12 mouse cellular contexts compared by ENCODE assay signal in the genomic region with DNA sequence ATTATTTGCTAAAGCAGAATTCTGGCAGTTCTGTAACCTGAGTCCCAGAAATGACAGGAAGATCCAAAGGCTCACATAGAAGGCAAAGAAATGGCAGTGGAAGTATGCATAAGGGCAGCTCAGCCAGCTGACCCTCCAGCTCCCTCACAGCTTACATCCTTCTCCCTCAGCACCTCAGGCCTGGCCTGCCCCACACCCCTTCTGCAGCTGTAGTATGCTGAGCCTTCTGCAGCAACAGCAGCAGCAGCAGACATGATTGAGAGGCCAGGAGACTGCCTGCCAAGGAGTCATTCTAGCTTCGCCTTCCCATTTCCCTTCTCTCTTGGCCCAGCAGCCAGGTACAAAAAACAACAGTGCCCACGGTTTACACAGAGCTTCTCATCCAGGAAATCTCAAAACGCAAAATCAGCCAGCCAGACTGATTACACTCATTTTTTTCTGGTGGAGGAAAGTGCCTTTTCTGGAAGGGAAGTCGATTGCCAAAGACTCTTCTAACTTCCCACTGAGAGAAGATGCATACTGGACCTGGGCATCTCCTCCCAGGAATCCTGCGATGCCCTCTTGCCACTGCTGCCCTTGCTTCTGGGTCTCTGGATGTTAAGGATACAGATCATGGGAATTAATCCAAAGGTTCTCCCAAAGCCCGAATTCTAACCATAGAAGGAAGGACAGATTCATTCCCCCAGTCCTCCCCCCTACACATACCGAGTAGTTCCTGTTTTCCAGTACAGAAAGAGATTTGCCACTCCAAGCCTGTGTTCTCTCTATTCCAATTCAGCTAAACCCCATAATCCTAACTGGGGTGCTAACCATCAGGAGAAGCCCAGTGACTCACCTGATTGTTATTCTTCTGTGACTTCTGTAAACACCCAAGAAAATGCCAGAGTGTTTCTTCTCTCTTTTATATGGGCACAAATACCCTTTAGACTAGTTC.
DNase-seq lines count a peak whose midpoint lies in the region; ATAC-seq and TF ChIP-seq lines count a peak whose summit lies in the region.
"Had no signal": no experiment of that assay in that cellular context is flagged by ENCODE, and none has a peak within 500 bp of the region (broad histone marks: within the 10 kb centered on the region; RNA-seq: fewer than 3 reads in every experiment).

No protein-coding gene starts in this region.

- H3K4me3 ChIP-seq in embryonic facial prominence, embryonic 13.5 days: no peak overlapping the region
- H3K4me3 ChIP-seq in embryonic facial prominence, embryonic 10.5 days: no peak overlapping the region
- H3K4me3 ChIP-seq in kidney, embryonic 16.5 days (ENCODE audit: low read length): no peak overlapping the region
- no peak overlapping the region for H3K4me3 ChIP-seq in midbrain, postnatal 0 days (ENCODE audit: low read depth, low read length)
- no peak overlapping the region for H3K4me3 ChIP-seq in midbrain, embryonic 15.5 days
- H3K4me3 ChIP-seq in small intestine, adult 2 months (ENCODE audit: low read depth, low read length): no peak overlapping the region

- no peak for DNase-seq in embryonic facial prominence, embryonic 10.5 days (ENCODE audit: low spot score)
- no peak for DNase-seq in kidney, postnatal 25 days
- DNase-seq in midbrain, postnatal 0 days (ENCODE audit: low spot score): no peak
- no peak for DNase-seq in adrenal gland, postnatal 4 days (ENCODE audit: low spot score in 2 of 2)
- DNase-seq: cerebellum, adult 9-10 months; heart, adult 11 months had no signal

- peaks cover 7% of the 10 kb centered on the region; the same call in 1 of the 2 replicates for H3K4me1 ChIP-seq in embryonic facial prominence, embryonic 13.5 days
- peaks cover 7% of the 10 kb centered on the region for H3K4me1 ChIP-seq in embryonic facial prominence, embryonic 10.5 days
- peaks cover 13% of the 10 kb centered on the region for H3K4me1 ChIP-seq in kidney, embryonic 16.5 days (ENCODE audit: insufficient read depth, low read length)
- 0 out of 2 replicates have a peak, but pooled peaks cover 2% of the 10 kb centered on the region for H3K4me1 ChIP-seq in midbrain, postnatal 0 days (ENCODE audit: insufficient read depth, low read length)
- no peaks in the 10 kb centered on the region for H3K4me1 ChIP-seq in midbrain, embryonic 15.5 days
- no peaks in the 10 kb centered on the region for H3K4me1 ChIP-seq in small intestine, adult 2 months (ENCODE audit: control insufficient read depth, insufficient read depth, insufficient read length, low read length)

- no peak for TF ChIP-seq CTCF in midbrain, postnatal 0 days (IDR thresholded peaks at IDR 0.05)
- no peak for TF ChIP-seq CTCF in small intestine, adult 2 months (IDR thresholded peaks at IDR 0.05; ENCODE audit: extremely low read depth, insufficient read length, insufficient replicate concordance, low read depth, low read length)

- no peak for ATAC-seq in embryonic facial prominence, embryonic 13.5 days (ENCODE audit: insufficient number of reproducible peaks, insufficient read depth, low FRiP score, low TSS enrichment, low read depth)
- no peak for ATAC-seq in kidney, embryonic 16.5 days (ENCODE audit: low FRiP score, low TSS enrichment)
- ATAC-seq in midbrain, postnatal 0 days (ENCODE audit: low FRiP score): no peak
- no peak for ATAC-seq in midbrain, embryonic 15.5 days (replicated peaks)
- ATAC-seq: inflammation-experienced regulatory T-cells, adult 6 months; Patski had no signal

- no peaks in the 10 kb centered on the region for H3K27me3 ChIP-seq in embryonic facial prominence, embryonic 13.5 days
- H3K27me3 ChIP-seq in embryonic facial prominence, embryonic 10.5 days (replicated peaks; ENCODE audit: low read depth, poor library complexity, severe bottlenecking): no peaks in the 10 kb centered on the region
- H3K27me3 ChIP-seq in kidney, embryonic 16.5 days (ENCODE audit: insufficient read depth, low read length): no peaks in the 10 kb centered on the region
- H3K27me3 ChIP-seq in midbrain, postnatal 0 days (ENCODE audit: insufficient read depth, low read length): no peaks in the 10 kb centered on the region
- no peaks in the 10 kb centered on the region for H3K27me3 ChIP-seq in midbrain, embryonic 15.5 days (replicated peaks)
- H3K27me3 ChIP-seq in small intestine, adult 2 months (ENCODE audit: control insufficient read depth, insufficient read depth, low read length): no peaks in the 10 kb centered on the region
- H3K27me3 ChIP-seq: Patski had no signal

- no peaks in the 10 kb centered on the region for H3K9me3 ChIP-seq in embryonic facial prominence, embryonic 13.5 days
- no peaks in the 10 kb centered on the region for H3K9me3 ChIP-seq in embryonic facial prominence, embryonic 10.5 days
- H3K9me3 ChIP-seq in kidney, embryonic 16.5 days (ENCODE audit: low read length): no peaks in the 10 kb centered on the region
- H3K9me3 ChIP-seq in midbrain, postnatal 0 days (ENCODE audit: low read length): no peaks in the 10 kb centered on the region
- no peaks in the 10 kb centered on the region for H3K9me3 ChIP-seq in midbrain, embryonic 15.5 days

- peak overlapping the region; percentile 11; the same call in 1 of the 2 replicates for H3K27ac ChIP-seq in embryonic facial prominence, embryonic 13.5 days
- H3K27ac ChIP-seq in embryonic facial prominence, embryonic 10.5 days (replicated peaks): no peak overlapping the region
- H3K27ac ChIP-seq in kidney, embryonic 16.5 days (ENCODE audit: low read length): peak overlapping the region; percentile 24; the same call in 1 of the 2 replicates
- 0 out of 2 replicates have a peak overlapping the region, but pooled peaks have one; percentile 12 for H3K27ac ChIP-seq in midbrain, postnatal 0 days (ENCODE audit: low read depth, low read length)
- no peak overlapping the region for H3K27ac ChIP-seq in midbrain, embryonic 15.5 days
- peak overlapping the region; percentile 55; the same call in 1 of the 2 replicates for H3K27ac ChIP-seq in small intestine, adult 2 months (ENCODE audit: insufficient read depth, low read depth, low read length)

- no peaks in the 10 kb centered on the region for H3K36me3 ChIP-seq in embryonic facial prominence, embryonic 13.5 days
- H3K36me3 ChIP-seq in embryonic facial prominence, embryonic 10.5 days (replicated peaks): no peaks in the 10 kb centered on the region
- H3K36me3 ChIP-seq in kidney, embryonic 16.5 days (ENCODE audit: insufficient read depth, low read length): no peaks in the 10 kb centered on the region
- H3K36me3 ChIP-seq in midbrain, postnatal 0 days (ENCODE audit: insufficient read depth, low read length): no peaks in the 10 kb centered on the region
- H3K36me3 ChIP-seq in midbrain, embryonic 15.5 days (replicated peaks): no peaks in the 10 kb centered on the region
- no peaks in the 10 kb centered on the region for H3K36me3 ChIP-seq in small intestine, adult 2 months (ENCODE audit: control insufficient read depth, insufficient read depth, low read length)

- H3K9ac ChIP-seq in embryonic facial prominence, embryonic 13.5 days: no peak overlapping the region
- no peak overlapping the region for H3K9ac ChIP-seq in kidney, embryonic 16.5 days (replicated peaks; ENCODE audit: low read length)
- no peak overlapping the region for H3K9ac ChIP-seq in midbrain, postnatal 0 days (replicated peaks; ENCODE audit: low read length, poor library complexity, severe bottlenecking)
- H3K9ac ChIP-seq in midbrain, embryonic 15.5 days: no peak overlapping the region

- no peak overlapping the region for H3K4me2 ChIP-seq in embryonic facial prominence, embryonic 13.5 days
- no peak overlapping the region for H3K4me2 ChIP-seq in kidney, embryonic 16.5 days (replicated peaks; ENCODE audit: low read depth, low read length)
- no peak overlapping the region for H3K4me2 ChIP-seq in midbrain, postnatal 0 days (ENCODE audit: low read depth, low read length, poor library complexity, severe bottlenecking)
- H3K4me2 ChIP-seq in midbrain, embryonic 15.5 days: no peak overlapping the region

- TF ChIP-seq POLR2A in small intestine, adult 2 months (IDR thresholded peaks at IDR 0.05; ENCODE audit: low read depth, low read length): no peak

- 53% methylated on average over 7 of the region's 7 CpGs for WGBS in embryonic facial prominence, embryonic 13.5 days
- WGBS in embryonic facial prominence, embryonic 10.5 days: 65% methylated on average over 7 of the region's 7 CpGs
- WGBS in kidney, embryonic 16.5 days: 42% methylated on average over 7 of the region's 7 CpGs
- 62% methylated on average over 7 of the region's 7 CpGs for WGBS in midbrain, postnatal 0 days
- WGBS in midbrain, embryonic 15.5 days: 61% methylated on average over 7 of the region's 7 CpGs
- WGBS in small intestine, adult 2 months: 45% methylated on average over 7 of the region's 7 CpGs

Comparison
In these comparisons a context has a peak if more than half of its experiments do, and no peak if none do; other contexts are left out.
1. H3K27ac ChIP-seq: peak in embryonic facial prominence, embryonic 13.5 days (single experiment), kidney, embryonic 16.5 days (single experiment), midbrain, postnatal 0 days (single experiment) and small intestine, adult 2 months (single experiment); none in embryonic facial prominence, embryonic 10.5 days (single experiment) and midbrain, embryonic 15.5 days (single experiment).